Mouse (Mus musculus) myocyte (in vitro differentiated cells): ENCODE results near the gene Lrp1. TPM values are rescaled to one million over a fixed set of nuclear protein-coding genes. Genes with fewer than 3 reads are reported as not detected.
A peak's percentile ranks its signal among the peaks of the same experiment; 100 is the strongest.

Experiments used
- H3K27me3 ChIP-seq: one replicate; pipeline ENCODE4 v1.6.1; 2011; ENCODE audit not compliant: control insufficient read depth, insufficient read depth, insufficient read length
- H3K36me3 ChIP-seq: one replicate; pipeline ENCODE4 v1.6.1; 2011; ENCODE audit not compliant: control insufficient read depth, insufficient read depth
- H3K4me2 ChIP-seq: one replicate; pipeline ENCODE4 v1.6.1; 2011; ENCODE audit warnings: low read depth, control low read depth
- H3K4me3 ChIP-seq: one replicate; pipeline ENCODE4 v1.5.1; 2011; ENCODE audit warnings: mild to moderate bottlenecking, control low read depth, moderate library complexity
- H3K79me2 ChIP-seq: one replicate; pipeline ENCODE4 v1.6.1; 2011; ENCODE audit not compliant: control insufficient read depth, insufficient read depth
- H3ac ChIP-seq: one replicate; pipeline ENCODE4 v1.6.1; 2011; ENCODE audit not compliant: control insufficient read depth, insufficient read length
- CEBPB ChIP-seq: IDR thresholded peaks from 2 replicates; pipeline ENCODE4 v1.6.1; 2011; ENCODE audit warnings: mild to moderate bottlenecking, moderate library complexity; ENCODE audit not compliant: poor library complexity, insufficient read depth, severe bottlenecking
- E2F4 ChIP-seq: IDR thresholded peaks from one replicate; pipeline ENCODE4 v1.6.1; 2011; ENCODE audit warnings: mild to moderate bottlenecking, control low read depth, moderate library complexity; ENCODE audit not compliant: insufficient read depth
- MAX ChIP-seq: IDR thresholded peaks from one replicate; pipeline ENCODE4 v1.6.1; 2011; ENCODE audit warnings: low read depth, mild to moderate bottlenecking, control low read depth
- MYOD1 ChIP-seq, 3 experiments: IDR thresholded peaks; one replicate each; pipeline ENCODE4 v1.6.1; 2011; ENCODE audit warnings: control low read depth in 2 of 3, low read depth in 2 of 3, mild to moderate bottlenecking in 2 of 3, moderate library complexity in 1 of 3; ENCODE audit not compliant: insufficient read length in 2 of 3, control insufficient read depth in 1 of 3
- MYOG ChIP-seq, 3 experiments: IDR thresholded peaks; one replicate each; pipeline ENCODE4 v1.6.1; 2011; ENCODE audit warnings: control low read depth in 2 of 3, low read depth in 2 of 3, mild to moderate bottlenecking in 2 of 3; ENCODE audit not compliant: insufficient read length in 2 of 3, control insufficient read depth in 1 of 3, insufficient read depth in 1 of 3
- POLR2A ChIP-seq: IDR thresholded peaks from one replicate; pipeline ENCODE4 v1.6.1; 2011; ENCODE audit warnings: low read depth, mild to moderate bottlenecking, control low read depth, moderate library complexity; ENCODE audit not compliant: insufficient read length
- POLR2AphosphoS2 ChIP-seq: IDR thresholded peaks from one replicate; pipeline ENCODE4 v1.6.1; 2011; ENCODE audit warnings: low read depth, control low read depth; ENCODE audit not compliant: insufficient read length
- REST ChIP-seq: IDR thresholded peaks from one replicate; pipeline ENCODE4 v1.6.1; 2011; ENCODE audit warnings: mild to moderate bottlenecking, control low read depth, moderate library complexity; ENCODE audit not compliant: insufficient read depth, insufficient read length
- SRF ChIP-seq: IDR thresholded peaks from one replicate; pipeline ENCODE4 v1.6.1; 2011; ENCODE audit warnings: low read depth; ENCODE audit not compliant: control insufficient read depth, insufficient read length
- TCF12 ChIP-seq: IDR thresholded peaks from one replicate; pipeline ENCODE4 v1.6.1; 2011; ENCODE audit warnings: mild to moderate bottlenecking, control low read depth; ENCODE audit not compliant: poor library complexity, insufficient read depth, severe bottlenecking
- TCF3 ChIP-seq: IDR thresholded peaks from one replicate; pipeline ENCODE4 v1.6.1; 2011; ENCODE audit warnings: low read depth, control low read depth; ENCODE audit not compliant: insufficient read length
- USF1 ChIP-seq: IDR thresholded peaks from one replicate; pipeline ENCODE4 v1.6.1; 2011; ENCODE audit warnings: low read depth, mild to moderate bottlenecking, control low read depth, moderate library complexity
- polyA plus RNA-seq: library from polyadenylated mRNA; unstranded; fragments of >200 nt; fragmentation: generic; extraction: Trizol; gene quantifications from one replicate; pipeline ENCODE4 v1.2.1, GENCODE M21; 2012; ENCODE audit warnings: missing spikeins

The Lrp1 gene
- polyA plus RNA-seq, 1 experiment, result 244 TPM

GRCm38 (mm10) chr10:127509051-127509836, 111.7 kb downstream of the Lrp1 start:
- peak in 1 of 3 experiments; percentile 10 for TF ChIP-seq MYOG (IDR thresholded peaks at IDR 0.05; ENCODE audit: control insufficient read depth in 1 of 3, insufficient read depth in 1 of 3, insufficient read length in 2 of 3, low read depth in 2 of 3)
- TF ChIP-seq MAX, result no peak
- no peak for TF ChIP-seq CEBPB
- TF ChIP-seq POLR2AphosphoS2, result no peak
- Histone ChIP-seq H3K79me2 (no peaks in the 10 kb centered on the region), H3K36me3 (peaks cover 1% of the 10 kb centered on the region), H3K4me2 (peak overlapping the region; percentile 57), H3K4me3 (no peak overlapping the region), H3ac (no peak overlapping the region), H3K27me3 (no peaks in the 10 kb centered on the region)

- H3K4me3 ChIP-seq, result no peak overlapping the region
- no peak overlapping the region for H3ac ChIP-seq
These were observed 112.7 kb downstream of the Lrp1 start for GRCm38 (mm10) chr10:127508239-127508638.

GRCm38 (mm10) chr10:127500894-127501893, 119.8 kb downstream of the Lrp1 start, which contains the start of gene Stac3:
TSS of gene Stac3 (plus strand) at chr10:127501686.
- Histone ChIP-seq H3K4me3 (peak within 1 kb of the TSS; percentile 23), H3K4me2 (peak within 1 kb of the TSS; percentile 70), H3ac (no peak within 1 kb of the TSS), H3K27me3 (no peaks in the 10 kb centered on the region), H3K79me2 (no peaks in the 10 kb centered on the region), H3K36me3 (peaks cover 6% of the 10 kb centered on the region)
- TF ChIP-seq MYOG (IDR thresholded peaks at IDR 0.05; ENCODE audit: control insufficient read depth in 1 of 3, insufficient read depth in 1 of 3, insufficient read length in 2 of 3, low read depth in 2 of 3), result peak; percentile 78 to 96 (median 81)
- no peak for TF ChIP-seq MAX
- peak; percentile 60 for TF ChIP-seq POLR2AphosphoS2
- peak; percentile 62 for TF ChIP-seq USF1
- peak; percentile 98 to 99 (median 98) for TF ChIP-seq MYOD1 (IDR thresholded peaks at IDR 0.05; ENCODE audit: control insufficient read depth in 1 of 3, insufficient read length in 2 of 3, low read depth in 2 of 3)
- TF ChIP-seq POLR2A, result peak; percentile 60
- TF ChIP-seq TCF3, result peak; percentile 94
- no peak for TF ChIP-seq SRF
- TF ChIP-seq REST, result no peak
- no peak for TF ChIP-seq CEBPB
- TF ChIP-seq TCF12, result peak; percentile 83
- no peak for TF ChIP-seq E2F4

More at GRCm38 (mm10) chr10:127508239-127508638, 112.7 kb downstream of the Lrp1 start:
- Histone ChIP-seq H3K79me2 (no peaks in the 10 kb centered on the region), H3K36me3 (peaks cover 5% of the 10 kb centered on the region), H3K27me3 (no peaks in the 10 kb centered on the region), H3K4me2 (peak overlapping the region; percentile 57)
- TF ChIP-seq MAX (no peak), POLR2A (no peak), POLR2AphosphoS2 (no peak), MYOD1 (IDR thresholded peaks at IDR 0.05; ENCODE audit: control insufficient read depth in 1 of 3, insufficient read length in 2 of 3, low read depth in 2 of 3) (no peak), CEBPB (no peak), TCF12 (no peak), SRF (no peak), TCF3 (no peak), E2F4 (no peak), REST (no peak)

- Histone ChIP-seq H3K36me3 (peaks cover 18% of the 10 kb centered on the region), H3K4me3 (no peak overlapping the region), H3K4me2 (no peak overlapping the region), H3ac (no peak overlapping the region), H3K79me2 (no peaks in the 10 kb centered on the region), H3K27me3 (no peaks in the 10 kb centered on the region)
- TF ChIP-seq POLR2AphosphoS2 (no peak), MYOD1 (IDR thresholded peaks at IDR 0.05; ENCODE audit: control insufficient read depth in 1 of 3, insufficient read length in 2 of 3, low read depth in 2 of 3) (no peak), CEBPB (no peak), TCF12 (no peak), USF1 (no peak), E2F4 (no peak), SRF (no peak), TCF3 (no peak)
These were observed 120.9 kb downstream of the Lrp1 start for GRCm38 (mm10) chr10:127500042-127500441.
